Mouse (Mus musculus) spleen, adult 18-20 months (tissue): ENCODE data around the gene Shb.
"Not testable (repeated sequence)": the region's sequence is repeated elsewhere in the genome, so short reads cannot be mapped to it uniquely, and the experiment has no call there.

Source experiments
- DNase-seq, 2 experiments: peaks; one replicate each; pipeline ENCODE4 v3.0.0; 2022; ENCODE audit warnings: mixed read lengths in 2 of 2

Shb gene

DNA sequence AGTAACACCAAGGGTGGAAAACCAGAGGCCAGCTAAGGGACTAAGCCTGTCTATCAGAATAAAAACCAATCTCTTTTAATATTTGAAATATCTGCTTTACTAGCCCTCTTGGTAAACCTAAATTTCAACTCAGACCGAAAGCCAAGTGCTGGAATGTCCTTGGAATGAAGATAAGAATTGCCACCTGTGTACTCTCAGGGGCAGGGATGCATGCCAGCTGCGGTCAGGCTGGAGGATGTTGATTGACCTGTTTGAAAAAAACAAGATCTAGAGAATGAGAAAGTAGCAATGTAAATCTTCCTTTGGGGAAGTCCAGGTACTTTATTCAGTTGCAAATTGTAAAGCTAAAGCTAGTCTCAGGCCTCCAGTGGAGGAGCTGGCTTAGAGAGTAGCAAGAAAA is 150.1 kb downstream of the Shb start:
- DNase-seq, result not testable (repeated sequence)

GRCm38 (mm10) chr4:45380903-45381580 is 151.2 kb downstream of the Shb start:
- not testable (repeated sequence) for DNase-seq

DNA sequence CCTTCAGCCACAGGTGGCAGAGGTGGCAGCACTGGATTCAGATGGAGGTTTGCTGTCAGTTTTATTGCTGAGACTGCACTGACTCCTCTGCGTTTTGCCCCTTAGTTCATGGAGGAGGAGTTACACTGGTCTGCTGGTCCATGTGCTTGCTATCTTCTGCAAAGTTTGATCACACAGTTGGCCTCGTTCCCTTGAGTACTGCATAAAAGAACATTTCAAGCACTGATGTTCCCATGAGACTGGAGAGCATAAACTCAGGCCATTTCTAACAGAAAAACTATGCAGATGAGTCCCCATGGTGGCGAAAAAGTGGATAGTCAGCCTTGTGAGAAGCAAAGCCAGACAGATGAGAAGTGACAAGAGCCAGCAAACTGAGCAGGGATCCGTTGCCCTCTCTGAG is 155.7 kb downstream of the Shb start:
- no peak for DNase-seq

GRCm38 (mm10) chr4:45374879-45375278 is 157.4 kb downstream of the Shb start:
- DNase-seq, result no peak
